Mouse (Mus musculus) embryonic facial prominence, embryonic 11.5 days (tissue): ENCODE measurements at regions not wholly inside any gene's neighbourhood (a gene's known extent, or its start where the extent isn't known, plus 50 kb on each side); places are given as distances from the start of the nearest gene placed in this dataset.

ENCODE experiments used
- ATAC-seq: fragments of 200-750 bp; cut with Nextera tagmentation; replicated peaks from 2 replicates; pipeline ENCODE4 v1.8.0; 2017; ENCODE audit warnings: low read depth; ENCODE audit not compliant: insufficient number of reproducible peaks, low FRiP score, low TSS enrichment
- DNase-seq: peaks from one replicate; pipeline ENCODE4 v3.0.0-alpha.2; 2015; ENCODE audit warnings: low spot score
- H3K27ac ChIP-seq: fragments of 300-500 bp; sonication (generic); replicated peaks from 2 replicates; pipeline ENCODE4 v1.5.1; 2014; ENCODE audit warnings: mild to moderate bottlenecking, low read depth, low read length, control low read depth
- H3K27me3 ChIP-seq: fragments of 300-500 bp; sonication (generic); 2 replicates; pipeline ENCODE4 v1.6.1; 2014; ENCODE audit warnings: mild to moderate bottlenecking, low read length, moderate library complexity, mixed read lengths; ENCODE audit not compliant: control insufficient read depth, insufficient read depth
- H3K36me3 ChIP-seq: fragments of 300-500 bp; sonication (generic); replicated peaks from 2 replicates; pipeline ENCODE4 v1.6.1; 2014; ENCODE audit warnings: low read depth, mild to moderate bottlenecking, low read length, moderate library complexity, mixed read lengths; ENCODE audit not compliant: control insufficient read depth, insufficient read depth
- H3K4me1 ChIP-seq: fragments of 300-500 bp; sonication (generic); 2 replicates; pipeline ENCODE4 v1.6.1; 2014; ENCODE audit warnings: low read length, mixed read lengths; ENCODE audit not compliant: control insufficient read depth, insufficient read depth
- H3K4me2 ChIP-seq: fragments of 300-500 bp; sonication (generic); 2 replicates; pipeline ENCODE4 v1.6.1; 2014; ENCODE audit warnings: low read depth, mild to moderate bottlenecking, control low read depth, low read length, moderate library complexity
- H3K4me3 ChIP-seq: fragments of 300-500 bp; sonication (generic); 2 replicates; pipeline ENCODE4 v1.5.1; 2014; ENCODE audit warnings: low read depth, low read length, control low read depth
- H3K9ac ChIP-seq: fragments of 300-500 bp; sonication (generic); replicated peaks from 2 replicates; pipeline ENCODE4 v1.6.1; 2014; ENCODE audit warnings: mild to moderate bottlenecking, control low read depth, low read length
- H3K9me3 ChIP-seq: fragments of 300-500 bp; sonication (generic); replicated peaks from 2 replicates; pipeline ENCODE4 v1.6.1; 2016; ENCODE audit warnings: mild to moderate bottlenecking, low read length, inconsistent platforms, mixed read lengths; ENCODE audit not compliant: control insufficient read depth
- WGBS: fragments of 180-500 bp; shearing (Covaris S2); extraction: QIAGEN DNeasy Blood & Tissue Kit; methylation state at CpG from one replicate; pipeline ENCODE4 v1.1.7; 2014; 5-methylcytosine and 5-hydroxymethylcytosine counted together

DNA sequence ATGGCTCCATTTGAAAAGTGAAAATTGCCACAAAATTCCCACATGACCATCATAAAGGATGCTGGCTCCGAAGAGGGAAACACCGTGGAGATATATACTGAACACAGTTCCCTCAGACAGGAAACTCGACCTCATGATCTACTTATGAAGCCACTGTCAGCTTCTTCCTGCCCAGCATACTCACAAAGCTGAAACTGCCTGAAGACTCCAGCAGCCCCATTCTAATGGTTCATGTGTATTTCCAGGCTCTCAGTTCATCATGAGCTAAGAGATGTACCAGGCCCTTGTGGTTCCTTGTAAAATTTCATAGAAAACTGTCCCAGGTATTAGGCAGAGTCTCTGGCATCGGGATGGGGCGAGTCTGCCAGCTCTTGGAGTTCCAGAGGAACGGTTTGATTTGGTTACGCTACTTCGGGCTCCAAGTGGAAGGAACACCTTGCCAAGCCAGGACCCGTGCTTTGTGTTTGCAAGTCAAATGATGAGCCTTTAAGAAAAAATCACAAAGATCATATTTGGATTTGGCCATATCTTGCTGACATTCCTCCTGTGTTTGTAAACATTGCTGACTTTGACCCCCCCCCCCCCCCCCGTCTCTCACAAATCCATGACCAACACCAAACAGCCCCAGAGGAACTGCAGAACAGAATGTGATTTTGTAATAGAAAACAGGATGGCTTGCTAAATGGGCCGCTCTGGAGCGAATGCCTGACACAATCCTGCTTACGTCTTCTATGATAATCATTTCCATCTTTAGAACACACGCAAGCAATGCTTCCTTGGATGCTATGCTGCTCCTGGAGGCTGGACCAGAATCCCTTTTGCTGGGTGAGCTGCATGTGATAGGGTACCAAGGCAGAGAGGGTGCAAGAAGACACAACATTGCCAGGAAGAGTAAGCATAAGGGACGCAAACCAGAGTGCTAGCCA lies 203.7 kb upstream of the Gm15217 start:
- no peaks in the 10 kb centered on the region for H3K4me1 ChIP-seq
- H3K27ac ChIP-seq: no peak overlapping the region
- H3K4me3 ChIP-seq: no peak overlapping the region
- no peaks in the 10 kb centered on the region for H3K36me3 ChIP-seq
- H3K27me3 ChIP-seq: no peaks in the 10 kb centered on the region
- H3K9me3 ChIP-seq: no peaks in the 10 kb centered on the region
- 71% methylated on average over 15 of the region's 15 CpGs for WGBS
- no peak overlapping the region for H3K4me2 ChIP-seq
- DNase-seq: peak; percentile 56
- ATAC-seq: no peak
- no peak overlapping the region for H3K9ac ChIP-seq

DNA sequence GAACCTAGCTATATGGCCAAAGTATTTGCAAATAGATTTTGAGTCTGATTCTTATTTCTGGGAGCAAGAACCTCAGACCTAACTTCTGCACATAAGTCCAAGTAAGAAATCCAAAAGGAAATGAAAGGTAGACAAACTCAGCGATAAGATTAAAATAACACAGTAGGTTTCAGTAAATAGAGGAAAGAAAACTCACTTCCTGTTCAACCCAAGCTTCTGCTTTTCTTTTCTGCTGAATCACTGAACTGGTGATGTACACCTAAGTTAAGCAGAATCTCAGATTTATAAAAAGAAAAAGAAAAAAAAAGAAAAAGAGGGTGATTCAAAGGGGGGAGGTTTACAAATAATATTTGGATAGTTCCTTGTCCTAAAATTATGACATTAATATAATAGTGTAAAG lies 200.2 kb upstream of the Gm15217 start:
- Histone ChIP-seq H3K36me3 (no peaks in the 10 kb centered on the region), H3K4me1 (no peaks in the 10 kb centered on the region), H3K9ac (no peak overlapping the region), H3K4me3 (no peak overlapping the region), H3K4me2 (no peak overlapping the region), H3K9me3 (no peaks in the 10 kb centered on the region), H3K27me3 (no peaks in the 10 kb centered on the region), H3K27ac (no peak overlapping the region)
- no peak for DNase-seq
- WGBS: 89% methylated on average over 1 of the region's 1 CpGs
- no peak for ATAC-seq

DNA sequence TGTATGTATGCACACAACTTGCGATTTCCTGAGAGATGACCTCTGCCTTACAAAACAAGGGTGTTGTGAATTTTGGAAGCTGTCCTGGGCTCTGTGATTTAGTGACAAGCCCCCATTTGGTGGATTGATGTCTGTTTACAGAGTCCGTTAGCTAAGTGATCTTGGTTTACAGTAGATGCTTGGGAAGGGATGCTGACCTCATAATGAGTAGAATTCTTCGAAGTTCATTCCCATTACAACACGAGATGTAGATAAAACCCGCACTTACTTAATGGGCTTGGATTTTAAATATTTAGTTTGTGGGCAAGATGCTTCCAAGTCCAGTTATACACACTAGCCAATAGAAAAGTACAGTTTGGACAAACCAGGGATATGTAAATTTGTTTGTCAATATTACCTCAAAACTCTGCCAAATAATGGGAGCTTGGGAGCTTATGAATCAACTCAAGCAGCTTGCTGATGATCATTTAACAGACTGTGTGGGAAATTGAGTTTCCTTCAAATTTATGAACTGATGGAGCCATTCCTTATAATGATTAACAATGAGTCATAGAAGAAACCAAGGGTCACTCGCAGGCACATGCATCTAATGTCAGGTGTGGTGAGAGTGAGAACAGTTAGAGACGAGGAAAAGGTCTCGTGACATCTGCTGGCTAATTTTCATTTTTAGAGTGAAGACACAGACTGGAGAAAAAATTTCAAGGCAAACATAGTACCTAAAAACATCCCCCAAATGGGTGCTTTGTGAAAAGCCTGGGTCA lies 187.4 kb upstream of the Gm15217 start:
- Histone ChIP-seq H3K27me3 (no peaks in the 10 kb centered on the region), H3K36me3 (no peaks in the 10 kb centered on the region), H3K4me1 (no peaks in the 10 kb centered on the region), H3K9me3 (no peaks in the 10 kb centered on the region), H3K27ac (no peak overlapping the region), H3K4me2 (no peak overlapping the region), H3K4me3 (no peak overlapping the region), H3K9ac (no peak overlapping the region)
- no peak for DNase-seq
- ATAC-seq: no peak
- WGBS: 87% methylated on average over 8 of the region's 8 CpGs

DNA sequence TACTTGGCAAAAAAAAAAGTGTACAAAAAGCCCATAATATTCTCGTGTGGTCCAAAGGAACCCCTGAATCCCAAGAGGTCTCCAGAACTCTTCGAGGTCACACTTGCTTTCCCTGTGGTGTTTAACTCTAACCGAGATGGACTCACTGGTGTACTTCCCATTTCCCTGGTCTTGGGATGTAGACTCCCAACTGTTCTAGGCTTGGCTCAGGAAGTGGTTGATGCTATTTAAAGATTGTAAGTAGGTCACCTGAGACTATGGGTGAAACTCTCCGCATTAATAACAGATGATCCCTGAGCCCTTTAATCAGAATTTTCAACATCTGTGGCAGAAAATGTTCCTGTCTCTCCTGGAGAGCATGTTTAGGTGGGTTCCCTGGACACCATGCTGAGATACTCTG lies 185.6 kb upstream of the Gm15217 start:
- Histone ChIP-seq H3K9ac (no peak overlapping the region), H3K27ac (no peak overlapping the region), H3K4me2 (no peak overlapping the region), H3K36me3 (no peaks in the 10 kb centered on the region), H3K4me1 (no peaks in the 10 kb centered on the region), H3K9me3 (no peaks in the 10 kb centered on the region), H3K27me3 (no peaks in the 10 kb centered on the region), H3K4me3 (no peak overlapping the region)
- DNase-seq: no peak
- WGBS: 86% methylated on average over 4 of the region's 4 CpGs
- ATAC-seq: no peak

DNA sequence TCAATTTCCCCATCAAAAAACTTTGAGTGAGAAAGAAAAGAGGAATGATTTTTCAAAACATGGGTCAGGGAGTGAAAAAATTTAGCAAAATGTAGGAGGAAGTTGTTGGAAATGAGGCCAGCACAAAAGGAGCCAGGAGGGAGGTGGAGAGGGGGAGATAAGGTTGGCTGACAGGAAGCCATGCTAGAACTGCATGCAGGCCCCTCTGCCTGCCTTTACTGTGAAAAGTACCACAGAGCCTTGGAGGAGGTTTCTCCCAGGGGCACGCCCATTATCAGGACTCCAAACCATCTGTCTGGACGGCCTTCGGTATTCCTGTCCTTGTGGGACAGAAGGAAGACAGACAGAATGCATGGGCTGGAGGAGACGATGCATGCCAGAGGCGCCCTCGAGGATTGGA lies 183.3 kb upstream of the Gm15217 start:
- Histone ChIP-seq H3K27me3 (no peaks in the 10 kb centered on the region), H3K4me2 (no peak overlapping the region), H3K9ac (no peak overlapping the region), H3K27ac (no peak overlapping the region), H3K4me3 (no peak overlapping the region), H3K4me1 (no peaks in the 10 kb centered on the region), H3K36me3 (no peaks in the 10 kb centered on the region), H3K9me3 (no peaks in the 10 kb centered on the region)
- DNase-seq: no peak
- no peak for ATAC-seq
- WGBS: 67% methylated on average over 6 of the region's 6 CpGs

DNA sequence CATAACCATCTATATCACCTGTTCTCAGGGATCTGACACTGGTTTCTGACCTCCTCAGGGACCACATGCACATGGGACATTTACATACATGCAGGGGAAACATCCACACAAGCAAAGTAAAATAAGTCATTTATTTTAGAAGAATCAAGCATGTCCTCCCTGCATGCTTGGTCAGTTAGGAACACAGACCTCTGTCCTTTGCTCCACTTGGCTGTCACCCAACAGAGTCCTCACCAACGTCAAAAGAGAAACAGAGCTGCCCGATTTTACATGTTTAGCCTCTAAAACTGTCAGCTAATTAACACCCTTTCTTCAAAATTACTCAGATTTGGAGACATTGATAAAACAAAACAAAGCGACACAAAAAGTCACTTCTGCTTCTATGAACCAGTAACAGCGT lies 176.4 kb upstream of the Gm15217 start:
- Histone ChIP-seq H3K4me1 (no peaks in the 10 kb centered on the region), H3K27me3 (no peaks in the 10 kb centered on the region), H3K4me3 (no peak overlapping the region), H3K4me2 (no peak overlapping the region), H3K36me3 (no peaks in the 10 kb centered on the region), H3K9ac (no peak overlapping the region), H3K9me3 (no peaks in the 10 kb centered on the region), H3K27ac (no peak overlapping the region)
- no peak for DNase-seq
- no peak for ATAC-seq
- 87% methylated on average over 4 of the region's 4 CpGs for WGBS

DNA sequence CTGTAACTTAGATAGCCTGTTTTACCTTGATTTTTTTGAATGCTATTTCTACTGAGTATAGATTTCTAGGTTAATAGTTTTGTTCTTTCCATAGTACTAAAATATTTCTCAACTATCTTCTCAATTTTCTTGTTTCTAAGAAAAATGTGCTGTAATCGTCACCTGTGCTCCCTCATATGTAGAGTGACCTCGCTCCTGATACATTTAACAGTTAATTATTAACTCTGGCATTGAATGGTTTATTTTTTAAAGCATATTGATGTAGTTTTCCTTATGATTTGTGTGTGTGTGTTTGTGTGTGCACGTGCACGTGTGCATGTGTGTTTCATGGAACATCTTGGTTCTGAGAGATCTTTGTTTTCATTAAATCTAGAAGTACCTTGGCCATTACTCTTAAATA lies 158.7 kb upstream of the Gm15217 start:
- no peaks in the 10 kb centered on the region for H3K4me1 ChIP-seq
- ATAC-seq (no peak), DNase-seq (no peak)
- H3K9ac ChIP-seq: no peak overlapping the region
- H3K36me3 ChIP-seq: no peaks in the 10 kb centered on the region
- H3K9me3 ChIP-seq: no peaks in the 10 kb centered on the region
- no peak overlapping the region for H3K4me3 ChIP-seq
- H3K4me2 ChIP-seq: no peak overlapping the region
- no peaks in the 10 kb centered on the region for H3K27me3 ChIP-seq
- H3K27ac ChIP-seq: no peak overlapping the region
- WGBS: 84% methylated on average over 4 of the region's 4 CpGs
